Mouse (Mus musculus): ENCODE measurements around the gene Upf1. TPM values are rescaled to one million over a fixed set of nuclear protein-coding genes. Genes with fewer than 3 reads are reported as not detected.

Gene Upf1
- total RNA-seq, 2 experiments from 2014 or later = 74.5 to 75.6 TPM

- no peak for DNase-seq (ENCODE audit: low spot score in 2 of 2)
Measured at GRCm38 (mm10) chr8:70329124-70329834, 23.8 kb downstream of the Upf1 start, which contains the start of gene Gdf1. Gdf1 (plus strand) TSS chr8:70329817.

- DNase-seq (ENCODE audit: low spot score in 2 of 2) = no peak
Measured at GRCm38 (mm10) chr8:70327512-70327911, 25.6 kb downstream of the Upf1 start.

- DNase-seq (ENCODE audit: low spot score in 2 of 2) = no peak
Measured at GRCm38 (mm10) chr8:70323716-70324115, 29.4 kb downstream of the Upf1 start.

- no peak for DNase-seq (ENCODE audit: low spot score in 2 of 2)
Measured at GRCm38 (mm10) chr8:70317872-70318271, 35.2 kb downstream of the Upf1 start.

- DNase-seq (ENCODE audit: low spot score in 2 of 2) = peak; percentile 89 to 95
Measured at GRCm38 (mm10) chr8:70316511-70317504, 36.3 kb downstream of the Upf1 start.

GRCm38 (mm10) chr8:70315624-70316510 lies 37.2 kb downstream of the Upf1 start, which contains the start of gene Cers1:
Cers1 (plus strand) TSS chr8:70315775.
- peak; percentile 82 to 92 for DNase-seq (ENCODE audit: low spot score in 2 of 2)

GRCm38 (mm10) chr8:70313399-70313798 lies 39.7 kb downstream of the Upf1 start:
- no peak for DNase-seq (ENCODE audit: low spot score in 2 of 2)

GRCm38 (mm10) chr8:70309311-70309710 lies 43.8 kb downstream of the Upf1 start:
- DNase-seq (ENCODE audit: low spot score in 2 of 2) = no peak

- DNase-seq (ENCODE audit: low spot score in 2 of 2) = no peak
Measured at GRCm38 (mm10) chr8:70302901-70303300, 50.2 kb downstream of the Upf1 start.

GRCm38 (mm10) chr8:70302358-70302890 lies 50.7 kb downstream of the Upf1 start, which contains the start of the genes Ddx49 and Cope:
Ddx49 (minus strand) TSS chr8:70302489.
Cope (plus strand) TSS chr8:70302518.
- peak; percentile 91 to 98 for DNase-seq (ENCODE audit: low spot score in 2 of 2)

- DNase-seq (ENCODE audit: low spot score in 2 of 2) = no peak
Measured at GRCm38 (mm10) chr8:70300881-70301280, 52.2 kb downstream of the Upf1 start.

GRCm38 (mm10) chr8:70293988-70294405 lies 59.1 kb downstream of the Upf1 start:
- DNase-seq (ENCODE audit: low spot score in 2 of 2) = peak; percentile 56 to 74

GRCm38 (mm10) chr8:70286737-70287136 lies 66.3 kb downstream of the Upf1 start:
- no peak for DNase-seq (ENCODE audit: low spot score in 2 of 2)

- no peak for DNase-seq (ENCODE audit: low spot score in 2 of 2)
Measured at GRCm38 (mm10) chr8:70285304-70285703, 67.8 kb downstream of the Upf1 start.

- no peak for DNase-seq (ENCODE audit: low spot score in 2 of 2)
Measured at GRCm38 (mm10) chr8:70284421-70284820, 68.7 kb downstream of the Upf1 start.

GRCm38 (mm10) chr8:70283136-70284077 lies 69.7 kb downstream of the Upf1 start:
- no peak for DNase-seq (ENCODE audit: low spot score in 2 of 2)

GRCm38 (mm10) chr8:70282603-70283135 lies 70.4 kb downstream of the Upf1 start, which contains the start of gene Homer3:
Homer3 (plus strand) TSS chr8:70282827.
- DNase-seq (ENCODE audit: low spot score in 2 of 2) = peak; percentile 67 to 82

Data from layer of hippocampus, adult 18-20 months (tissue).